Mouse (Mus musculus) liver, postnatal 0 days (tissue): ENCODE data around the gene Dnah8. TPM values are rescaled to one million over a fixed set of nuclear protein-coding genes. Genes with fewer than 3 reads are reported as not detected.

Experiments used
- ATAC-seq: fragments of 200-750 bp; cut with Nextera tagmentation; 2 replicates; pipeline ENCODE4 v1.8.0; 2017; ENCODE audit warnings: mild to moderate bottlenecking, moderate library complexity
- DNase-seq: peaks from one replicate; pipeline ENCODE4 v3.0.0-alpha.2; 2016
- H3K27ac ChIP-seq: fragments of 300-500 bp; sonication (generic); 2 replicates; pipeline ENCODE4 v1.5.1; 2014; ENCODE audit warnings: antibody characterized with exemption, moderate library complexity, mild to moderate bottlenecking, low read depth
- H3K27me3 ChIP-seq: fragments of 300-500 bp; sonication (generic); 2 replicates; pipeline ENCODE4 v1.6.1; 2014; ENCODE audit warnings: low read length, control low read depth, mixed read lengths; ENCODE audit not compliant: insufficient read depth
- H3K36me3 ChIP-seq: fragments of 300-500 bp; sonication (generic); replicated peaks from 2 replicates; pipeline ENCODE4 v1.6.1; 2014; ENCODE audit warnings: mild to moderate bottlenecking, control low read depth, low read length, moderate library complexity, mixed read lengths; ENCODE audit not compliant: insufficient read depth
- H3K4me1 ChIP-seq: fragments of 300-500 bp; sonication (generic); 2 replicates; pipeline ENCODE4 v1.6.1; 2014; ENCODE audit warnings: antibody characterized with exemption, mild to moderate bottlenecking, control low read depth; ENCODE audit not compliant: insufficient read depth
- H3K4me2 ChIP-seq: fragments of 300-500 bp; sonication (generic); 2 replicates; pipeline ENCODE4 v1.6.1; 2014; ENCODE audit warnings: low read depth, mild to moderate bottlenecking, low read length, moderate library complexity, mixed read lengths
- H3K4me3 ChIP-seq: fragments of 300-500 bp; sonication (generic); 2 replicates; pipeline ENCODE4 v1.5.1; 2014; ENCODE audit warnings: low read depth, low read length
- H3K9ac ChIP-seq: fragments of 300-500 bp; sonication (generic); replicated peaks from 2 replicates; pipeline ENCODE4 v1.6.1; 2014; ENCODE audit warnings: mild to moderate bottlenecking, moderate library complexity
- H3K9me3 ChIP-seq: fragments of 300-500 bp; sonication (generic); 2 replicates; pipeline ENCODE4 v1.6.1; 2016; ENCODE audit warnings: mild to moderate bottlenecking, control low read depth, low read length, mixed read lengths
- CTCF ChIP-seq: sonication (generic); IDR thresholded peaks from 2 replicates; pipeline ENCODE4 v1.5.1; 2016; ENCODE audit warnings: antibody characterized with exemption, low read depth
- EP300 ChIP-seq: IDR thresholded peaks from 2 replicates; pipeline ENCODE4 v1.6.1; 2016; ENCODE audit warnings: antibody characterized with exemption, low read depth, mild to moderate bottlenecking
- WGBS: fragments of 180-500 bp; shearing (Covaris S2); extraction: QIAGEN DNeasy Blood & Tissue Kit; methylation state at CpG from one replicate; pipeline ENCODE4 v1.1.7; 2014; ENCODE audit not compliant: insufficient replicate concordance; 5-methylcytosine and 5-hydroxymethylcytosine counted together
- polyA plus RNA-seq: library from polyadenylated mRNA; unstranded; fragments of >200 nt; fragmentation: Nextera tagmentation; extraction: Ambion mirVana; gene quantifications from 2 replicates; pipeline ENCODE4 v1.2.1, GENCODE M21; 2015

Gene Dnah8
- polyA plus RNA-seq, 1 experiment from 2014 or later: 0.63 TPM

DNA sequence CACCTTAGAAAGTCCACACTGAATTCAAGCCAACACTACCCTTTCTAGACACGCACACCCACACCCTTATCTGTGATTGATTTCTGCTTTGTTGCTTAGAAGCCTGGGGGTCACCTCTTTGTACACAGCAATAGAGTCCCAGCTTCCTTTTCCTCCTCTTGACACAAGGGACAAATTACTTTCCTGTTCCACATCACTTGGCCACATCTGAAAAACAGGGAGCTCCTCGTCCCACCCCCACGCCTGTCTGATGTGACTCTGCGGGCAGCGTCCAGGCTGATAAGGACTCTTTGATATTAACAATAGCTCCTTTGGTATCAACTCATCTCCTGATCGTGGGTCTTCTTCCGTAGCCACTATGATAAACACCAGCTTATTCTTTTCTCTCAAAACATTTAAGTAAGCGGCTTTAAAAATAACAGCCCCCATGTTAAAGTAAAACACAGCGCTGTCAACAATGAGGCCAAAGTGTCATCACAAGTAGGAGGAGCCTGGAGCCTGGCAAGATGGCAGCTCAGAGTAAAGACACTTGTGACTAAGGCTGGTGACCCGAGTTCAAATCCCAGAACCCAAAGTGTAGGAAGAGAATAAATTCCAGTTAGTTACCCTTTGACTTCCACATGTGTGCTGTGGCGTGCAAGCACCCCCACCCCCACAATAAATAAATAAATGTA, 234.6 kb downstream of the Dnah8 start:
- no peaks in the 10 kb centered on the region for H3K27me3 ChIP-seq
- H3K4me1 ChIP-seq: no peaks in the 10 kb centered on the region
- no peak for DNase-seq
- H3K9ac ChIP-seq: no peak overlapping the region
- no peaks in the 10 kb centered on the region for H3K9me3 ChIP-seq
- no peak overlapping the region for H3K27ac ChIP-seq
- ATAC-seq: no peak
- no peak overlapping the region for H3K4me3 ChIP-seq
- no peak overlapping the region for H3K4me2 ChIP-seq
- 45% methylated on average over 11 of the region's 11 CpGs for WGBS
- TF ChIP-seq CTCF (no peak), EP300 (no peak)
- H3K36me3 ChIP-seq: no peaks in the 10 kb centered on the region

DNA sequence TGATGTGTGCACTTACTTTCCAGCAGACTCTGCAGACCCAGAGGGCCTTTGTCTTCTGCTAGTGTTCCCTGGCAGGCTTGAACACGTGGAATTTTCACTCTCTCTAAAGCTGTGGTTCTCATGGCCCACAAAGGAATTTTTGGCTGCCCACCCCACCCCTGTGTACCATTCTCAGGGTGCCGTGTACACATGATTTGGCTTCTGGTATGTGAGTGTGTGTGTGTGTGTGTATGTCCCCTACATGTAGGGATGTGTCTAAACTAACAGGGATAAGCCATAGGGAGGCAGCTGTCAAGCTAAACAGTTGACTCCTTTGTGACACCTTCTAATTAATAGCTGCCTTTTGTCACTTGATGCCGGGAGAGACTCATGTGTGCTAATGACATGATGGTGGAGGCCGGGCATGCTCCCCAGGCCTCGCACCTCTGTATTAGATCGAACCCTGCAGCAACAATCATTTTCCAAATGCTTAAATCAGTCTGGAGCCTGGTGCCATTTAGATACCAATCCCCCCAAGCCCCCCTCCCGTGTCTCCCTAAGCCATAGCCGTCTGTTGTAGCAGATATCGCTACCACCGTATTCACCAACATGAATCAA, 235.9 kb downstream of the Dnah8 start:
- H3K36me3 ChIP-seq: no peaks in the 10 kb centered on the region
- 79% methylated on average over 10 of the region's 10 CpGs for WGBS
- H3K4me1 ChIP-seq: no peaks in the 10 kb centered on the region
- H3K27me3 ChIP-seq: no peaks in the 10 kb centered on the region
- no peak overlapping the region for H3K4me2 ChIP-seq
- no peak overlapping the region for H3K27ac ChIP-seq
- no peak overlapping the region for H3K9ac ChIP-seq
- DNase-seq: no peak
- ATAC-seq: no peak
- H3K9me3 ChIP-seq: no peaks in the 10 kb centered on the region
- TF ChIP-seq CTCF (no peak), EP300 (no peak)
- H3K4me3 ChIP-seq: no peak overlapping the region

DNA sequence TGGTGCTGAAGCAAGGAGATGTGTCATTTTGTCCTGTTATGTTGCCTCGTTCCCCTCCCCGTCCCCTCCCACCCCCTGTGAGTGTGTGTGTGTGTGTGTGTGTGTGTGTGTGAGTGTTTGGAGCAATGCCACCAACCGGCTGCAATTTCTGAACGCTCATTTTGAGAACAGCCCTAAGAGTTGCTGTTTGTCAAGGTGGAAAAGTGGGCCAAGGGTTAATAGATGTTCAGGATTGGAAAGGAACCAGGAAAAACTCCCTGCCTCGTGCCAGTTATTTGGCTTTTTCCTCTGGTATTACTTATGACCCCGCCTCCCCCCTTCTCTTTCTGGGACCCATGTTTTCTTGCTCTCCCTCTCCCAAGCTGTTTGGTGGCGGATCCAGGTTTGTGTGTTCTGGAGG, 236.5 kb downstream of the Dnah8 start:
- ATAC-seq (no peak), DNase-seq (no peak)
- Histone ChIP-seq H3K9me3 (no peaks in the 10 kb centered on the region), H3K4me3 (no peak overlapping the region), H3K4me1 (no peaks in the 10 kb centered on the region), H3K4me2 (no peak overlapping the region), H3K27me3 (no peaks in the 10 kb centered on the region), H3K36me3 (no peaks in the 10 kb centered on the region), H3K9ac (no peak overlapping the region), H3K27ac (no peak overlapping the region)
- TF ChIP-seq EP300 (no peak), CTCF (no peak)
- 73% methylated on average over 7 of the region's 7 CpGs for WGBS

DNA sequence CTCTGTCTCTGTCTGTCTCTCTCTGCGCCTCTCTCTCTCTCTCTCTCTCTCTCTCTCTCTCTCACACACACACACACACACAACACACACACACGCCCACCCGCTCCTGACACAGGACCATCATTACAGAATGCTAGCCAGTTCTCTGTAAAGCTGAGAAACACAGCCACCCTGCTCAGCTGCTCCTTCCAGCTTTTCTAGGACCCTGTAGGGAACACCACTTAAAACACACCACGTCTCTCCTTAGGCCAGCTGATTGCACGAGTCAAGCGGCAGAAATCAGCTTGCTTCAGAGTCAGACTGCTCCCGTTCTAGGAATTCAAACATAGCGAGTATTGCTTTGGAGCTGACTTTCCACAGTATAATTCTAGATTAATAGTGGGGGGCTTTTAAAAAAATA, 242.1 kb downstream of the Dnah8 start:
- DNase-seq (no peak), ATAC-seq (no peak)
- WGBS: 74% methylated on average over 8 of the region's 8 CpGs
- no peaks in the 10 kb centered on the region for H3K9me3 ChIP-seq
- no peaks in the 10 kb centered on the region for H3K36me3 ChIP-seq
- no peak overlapping the region for H3K4me3 ChIP-seq
- no peak overlapping the region for H3K27ac ChIP-seq
- H3K4me1 ChIP-seq: no peaks in the 10 kb centered on the region
- H3K4me2 ChIP-seq: no peak overlapping the region
- H3K9ac ChIP-seq: no peak overlapping the region
- no peak for TF ChIP-seq CTCF
- no peak for TF ChIP-seq EP300
- no peaks in the 10 kb centered on the region for H3K27me3 ChIP-seq

DNA sequence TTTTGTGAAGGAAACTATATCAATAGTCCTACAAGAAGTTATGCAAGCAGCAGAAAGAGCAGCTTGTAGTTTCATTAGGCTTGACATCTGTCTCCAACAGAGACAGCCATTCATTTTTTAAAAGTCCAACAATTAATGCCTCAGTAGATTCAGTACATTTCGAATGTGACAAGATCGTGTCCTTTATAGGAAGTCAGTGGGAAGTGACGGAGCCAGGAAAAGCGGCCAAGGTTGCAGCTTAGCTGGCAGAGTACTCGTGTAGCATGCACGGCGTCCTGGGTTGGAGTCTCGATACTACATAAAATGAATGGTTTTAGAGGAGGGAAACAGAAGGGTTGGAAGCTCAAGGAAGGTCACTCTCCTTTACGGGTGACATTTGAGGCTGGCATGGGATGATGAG, 242.8 kb downstream of the Dnah8 start:
- WGBS: 73% methylated on average over 9 of the region's 9 CpGs
- Histone ChIP-seq H3K9ac (no peak overlapping the region), H3K4me1 (no peaks in the 10 kb centered on the region), H3K27me3 (no peaks in the 10 kb centered on the region), H3K9me3 (no peaks in the 10 kb centered on the region), H3K4me3 (no peak overlapping the region), H3K4me2 (no peak overlapping the region), H3K27ac (no peak overlapping the region), H3K36me3 (no peaks in the 10 kb centered on the region)
- DNase-seq: no peak
- TF ChIP-seq CTCF (no peak), EP300 (no peak)
- ATAC-seq: no peak

DNA sequence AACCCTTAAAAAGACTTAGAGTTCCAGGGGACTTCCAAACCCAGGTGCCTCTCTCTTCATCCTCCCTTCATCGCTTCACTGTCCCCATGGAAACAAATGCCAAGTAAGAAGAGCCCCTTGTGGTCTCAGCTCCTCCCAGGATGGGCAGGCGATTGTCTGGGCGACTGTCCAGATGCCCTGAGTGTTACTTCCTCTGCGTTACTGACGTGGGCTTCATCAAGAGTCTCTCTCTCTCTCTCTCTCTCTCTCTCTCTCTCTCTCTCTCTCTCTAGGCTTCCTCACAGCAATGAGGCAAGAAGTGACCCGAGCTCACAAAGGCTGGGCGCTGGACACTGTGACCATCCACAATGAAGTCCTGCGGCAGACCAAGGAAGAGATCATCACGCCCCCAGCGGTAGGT, 246.9 kb downstream of the Dnah8 start:
- no peaks in the 10 kb centered on the region for H3K9me3 ChIP-seq
- DNase-seq (no peak), ATAC-seq (no peak)
- 32% methylated on average over 10 of the region's 10 CpGs for WGBS
- no peak overlapping the region for H3K4me3 ChIP-seq
- TF ChIP-seq EP300 (no peak), CTCF (no peak)
- H3K4me2 ChIP-seq: no peak overlapping the region
- no peak overlapping the region for H3K9ac ChIP-seq
- H3K4me1 ChIP-seq: no peaks in the 10 kb centered on the region
- H3K36me3 ChIP-seq: no peaks in the 10 kb centered on the region
- H3K27ac ChIP-seq: no peak overlapping the region
- no peaks in the 10 kb centered on the region for H3K27me3 ChIP-seq
